Mouse (Mus musculus) liver, embryonic 11.5 days (tissue): Measurements from ENCODE around the gene Bpifb6. TPM values are rescaled to one million over a fixed set of nuclear protein-coding genes. Genes with fewer than 3 reads are reported as not detected.

Experiments
- ATAC-seq: fragments of 200-750 bp; cut with Nextera tagmentation; replicated peaks from 2 replicates; pipeline ENCODE4 v1.8.0; 2017; ENCODE audit warnings: moderate number of reproducible peaks, mild to moderate bottlenecking, moderate TSS enrichment, moderate library complexity; ENCODE audit not compliant: low FRiP score
- DNase-seq: peaks from one replicate; pipeline ENCODE4 v3.0.0-alpha.2; 2017; ENCODE audit warnings: low spot score
- H3K27ac ChIP-seq: fragments of 300-500 bp; sonication (generic); 2 replicates; pipeline ENCODE4 v1.5.1; 2014; ENCODE audit warnings: mild to moderate bottlenecking, low read depth, low read length, control low read depth
- H3K27me3 ChIP-seq: fragments of 300-500 bp; sonication (generic); replicated peaks from 2 replicates; pipeline ENCODE4 v1.6.1; 2014; ENCODE audit warnings: low read length, mixed read lengths; ENCODE audit not compliant: control insufficient read depth, insufficient read depth
- H3K36me3 ChIP-seq: fragments of 300-500 bp; sonication (generic); 2 replicates; pipeline ENCODE4 v1.6.1; 2014; ENCODE audit warnings: mild to moderate bottlenecking, low read length, moderate library complexity, mixed read lengths; ENCODE audit not compliant: control insufficient read depth, insufficient read depth
- H3K4me1 ChIP-seq: fragments of 300-500 bp; sonication (generic); replicated peaks from 2 replicates; pipeline ENCODE4 v1.6.1; 2014; ENCODE audit warnings: low read length, mixed read lengths; ENCODE audit not compliant: control insufficient read depth, insufficient read depth
- H3K4me2 ChIP-seq: fragments of 300-500 bp; sonication (generic); 2 replicates; pipeline ENCODE4 v1.6.1; 2014; ENCODE audit warnings: mild to moderate bottlenecking, control low read depth, moderate library complexity
- H3K4me3 ChIP-seq: fragments of 300-500 bp; sonication (generic); 2 replicates; pipeline ENCODE4 v1.5.1; 2014; ENCODE audit warnings: low read depth, low read length, control low read depth
- H3K9ac ChIP-seq: fragments of 300-500 bp; sonication (generic); 2 replicates; pipeline ENCODE4 v1.6.1; 2014; ENCODE audit warnings: low read depth, low read length, control low read depth
- H3K9me3 ChIP-seq: fragments of 300-500 bp; sonication (generic); 2 replicates; pipeline ENCODE4 v1.6.1; 2016; ENCODE audit warnings: low read length, inconsistent platforms, mixed read lengths; ENCODE audit not compliant: control insufficient read depth
- WGBS: fragments of 180-500 bp; shearing (Covaris S2); extraction: QIAGEN DNeasy Blood & Tissue Kit; methylation state at CpG from one replicate; pipeline ENCODE4 v1.1.7; 2014; 5-methylcytosine and 5-hydroxymethylcytosine counted together
- polyA plus RNA-seq: library from polyadenylated mRNA; unstranded; fragments of >200 nt; fragmentation: Nextera tagmentation; extraction: Ambion mirVana; gene quantifications from 2 replicates; pipeline ENCODE4 v1.2.1, GENCODE M21; 2014

Gene Bpifb6
- polyA plus RNA-seq, 1 experiment from 2014 or later, result not detected

DNA sequence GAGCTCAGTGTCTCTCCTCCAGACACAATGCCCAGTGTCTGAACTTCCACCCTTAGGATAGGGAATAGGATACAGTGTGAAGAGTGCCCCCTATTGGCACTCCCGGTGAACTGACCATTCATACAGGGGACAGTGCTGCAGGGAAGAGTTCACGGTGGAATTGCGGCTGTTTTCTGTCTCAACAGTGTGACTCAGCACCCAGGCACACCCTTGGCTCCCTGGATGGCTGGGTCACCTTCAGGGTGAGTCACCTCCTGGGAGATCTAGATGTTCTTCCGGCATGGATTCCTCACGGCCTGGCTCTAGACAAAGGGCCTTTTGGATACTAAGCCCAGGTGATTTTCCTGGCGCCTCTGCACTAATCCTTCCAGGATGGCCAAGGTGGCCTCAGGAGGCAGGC lies 35.2 kb downstream of the Bpifb6 start:
- Histone ChIP-seq H3K4me1 (no peaks in the 10 kb centered on the region), H3K4me2 (no peak overlapping the region), H3K36me3 (no peaks in the 10 kb centered on the region), H3K27ac (no peak overlapping the region), H3K27me3 (no peaks in the 10 kb centered on the region), H3K9ac (no peak overlapping the region), H3K4me3 (no peak overlapping the region), H3K9me3 (no peaks in the 10 kb centered on the region)
- ATAC-seq, result no peak
- DNase-seq, result no peak
- WGBS, result 82% methylated on average over 6 of the region's 6 CpGs

- Histone ChIP-seq H3K9ac (no peak within 1 kb of the TSS), H3K36me3 (no peaks in the 10 kb centered on the region), H3K4me1 (no peaks in the 10 kb centered on the region), H3K27me3 (no peaks in the 10 kb centered on the region), H3K4me2 (no peak within 1 kb of the TSS), H3K9me3 (no peaks in the 10 kb centered on the region), H3K4me3 (no peak within 1 kb of the TSS), H3K27ac (no peak within 1 kb of the TSS)
- DNase-seq, result no peak
- WGBS, result 69% methylated on average over 5 of the region's 5 CpGs
- ATAC-seq, result no peak
Measured at GRCm38 (mm10) chr2:153937843-153938242, 37.7 kb downstream of the Bpifb6 start, which contains the start of gene Bpifb4. TSS of gene Bpifb4 (plus strand) at chr2:153938212.

DNA sequence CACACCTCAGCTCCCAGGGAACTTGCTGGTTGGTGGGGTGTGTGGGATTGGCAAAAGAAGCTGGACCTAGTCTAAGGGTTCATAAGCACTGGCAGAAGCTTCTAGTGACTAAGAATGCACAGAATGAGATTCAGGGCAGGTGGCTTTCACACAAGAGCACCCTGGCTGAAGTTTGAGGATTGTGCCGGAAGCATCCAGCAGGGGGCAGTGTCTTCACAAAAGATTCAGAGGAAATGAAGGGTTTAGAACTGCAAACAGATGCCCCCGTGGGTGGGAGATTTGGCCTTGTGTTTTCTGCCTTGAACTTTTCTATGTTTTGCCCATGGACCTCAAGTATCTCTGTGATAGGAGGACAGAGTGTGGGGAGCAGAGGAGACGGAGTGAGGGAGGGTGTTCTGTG lies 43.3 kb downstream of the Bpifb6 start:
- Histone ChIP-seq H3K4me1 (no peaks in the 10 kb centered on the region), H3K27me3 (no peaks in the 10 kb centered on the region), H3K4me2 (no peak overlapping the region), H3K27ac (no peak overlapping the region), H3K9ac (no peak overlapping the region), H3K4me3 (no peak overlapping the region), H3K9me3 (no peaks in the 10 kb centered on the region), H3K36me3 (no peaks in the 10 kb centered on the region)
- DNase-seq, result peak; percentile 50
- 44% methylated on average over 3 of the region's 3 CpGs for WGBS
- no peak for ATAC-seq

GRCm38 (mm10) chr2:153944567-153944966 lies 44.4 kb downstream of the Bpifb6 start:
- H3K27ac ChIP-seq, result no peak overlapping the region
- no peak overlapping the region for H3K4me3 ChIP-seq
- H3K9me3 ChIP-seq, result no peaks in the 10 kb centered on the region
- H3K36me3 ChIP-seq, result no peaks in the 10 kb centered on the region
- DNase-seq, result no peak
- H3K4me1 ChIP-seq, result no peaks in the 10 kb centered on the region
- 65% methylated on average over 8 of the region's 8 CpGs for WGBS
- H3K9ac ChIP-seq, result no peak overlapping the region
- no peak overlapping the region for H3K4me2 ChIP-seq
- H3K27me3 ChIP-seq, result no peaks in the 10 kb centered on the region
- peak; percentile 55; the same call in 1 of the 2 replicates for ATAC-seq

GRCm38 (mm10) chr2:153952897-153953296 lies 52.7 kb downstream of the Bpifb6 start:
- WGBS, result 27% methylated on average over 6 of the region's 6 CpGs

GRCm38 (mm10) chr2:153953836-153954235 lies 53.6 kb downstream of the Bpifb6 start:
- ATAC-seq, result 0 out of 2 replicates have a peak, but pooled peaks have one; percentile 41

More at GRCm38 (mm10) chr2:153952897-153953296, 52.7 kb downstream of the Bpifb6 start:
- Histone ChIP-seq H3K4me2 (no peak overlapping the region), H3K9ac (no peak overlapping the region), H3K4me1 (no peaks in the 10 kb centered on the region), H3K27me3 (no peaks in the 10 kb centered on the region; the same call in 1 of the 2 replicates), H3K36me3 (no peaks in the 10 kb centered on the region), H3K4me3 (no peak overlapping the region), H3K9me3 (no peaks in the 10 kb centered on the region), H3K27ac (no peak overlapping the region)
- no peak for ATAC-seq
- DNase-seq, result no peak

More at GRCm38 (mm10) chr2:153953836-153954235, 53.6 kb downstream of the Bpifb6 start:
- no peaks in the 10 kb centered on the region for H3K36me3 ChIP-seq
- no peak overlapping the region for H3K27ac ChIP-seq
- no peaks in the 10 kb centered on the region for H3K9me3 ChIP-seq
- H3K4me3 ChIP-seq, result no peak overlapping the region
- no peak overlapping the region for H3K9ac ChIP-seq
- peak overlapping the region; percentile 16; the same call in 1 of the 2 replicates for H3K4me2 ChIP-seq
- WGBS, result 4% methylated on average over 6 of the region's 6 CpGs
- H3K27me3 ChIP-seq, result no peaks in the 10 kb centered on the region; the same call in 1 of the 2 replicates
- no peaks in the 10 kb centered on the region for H3K4me1 ChIP-seq
- peak; percentile 51 for DNase-seq

Other genes starting within 250 kb of the Bpifb6 start
- gene Dnmt3c, start 203.7 kb upstream of the Bpifb6 start, polyA plus RNA-seq, result 0.49 and 0.77 TPM in 2 replicates
- gene Mapre1, start 159.1 kb upstream of the Bpifb6 start, polyA plus RNA-seq, result 235 and 274 TPM in 2 replicates
- gene Efcab8, start 120.5 kb upstream of the Bpifb6 start, polyA plus RNA-seq, result 0.07 TPM in 1 of 2 replicates, not detected in the other
- not detected in 2 replicates for gene Sun5, start 29.3 kb upstream of the Bpifb6 start, polyA plus RNA-seq
- gene Bpifb2, start 25.3 kb upstream of the Bpifb6 start, polyA plus RNA-seq, result not detected in 2 replicates
- gene Bpifb3, start 17.8 kb downstream of the Bpifb6 start, polyA plus RNA-seq, result not detected in 2 replicates
- gene Bpifb4, start 37.8 kb downstream of the Bpifb6 start, polyA plus RNA-seq, result not detected in 2 replicates
- not detected in 2 replicates for gene Bpifa6, start 74.6 kb downstream of the Bpifb6 start, polyA plus RNA-seq
- gene Bpifa2, start 107.9 kb downstream of the Bpifb6 start, polyA plus RNA-seq, result not detected in 2 replicates
- gene Bpifa3, start 229.9 kb downstream of the Bpifb6 start, polyA plus RNA-seq, result not detected in 2 replicates
- gene Bpifa1, start 242.5 kb downstream of the Bpifb6 start, polyA plus RNA-seq, result 0.32 TPM in 1 of 2 replicates, not detected in the other